Mouse (Mus musculus) liver, embryonic 12.5 days (tissue): Measurements from ENCODE around the gene Srek1ip1. TPM values are rescaled to one million over a fixed set of nuclear protein-coding genes. Genes with fewer than 3 reads are reported as not detected.

Source experiments
- ATAC-seq: fragments of 200-750 bp; cut with Nextera tagmentation; 2 replicates; pipeline ENCODE4 v1.8.0; 2017; ENCODE audit warnings: moderate number of reproducible peaks, mild to moderate bottlenecking, moderate library complexity
- H3K27ac ChIP-seq: fragments of 300-500 bp; sonication (generic); 2 replicates; pipeline ENCODE4 v1.5.1; 2016; ENCODE audit warnings: mild to moderate bottlenecking
- H3K27me3 ChIP-seq: fragments of 300-500 bp; sonication (generic); replicated peaks from 2 replicates; pipeline ENCODE4 v1.6.1; 2016; ENCODE audit warnings: mild to moderate bottlenecking, moderate library complexity
- H3K36me3 ChIP-seq: fragments of 300-500 bp; sonication (generic); 2 replicates; pipeline ENCODE4 v1.6.1; 2016; ENCODE audit warnings: mild to moderate bottlenecking, moderate library complexity
- H3K4me1 ChIP-seq: fragments of 300-500 bp; sonication (generic); 2 replicates; pipeline ENCODE4 v1.6.1; 2016
- H3K4me2 ChIP-seq: fragments of 300-500 bp; sonication (generic); 2 replicates; pipeline ENCODE4 v1.6.1; 2016; ENCODE audit warnings: mild to moderate bottlenecking, moderate library complexity
- H3K4me3 ChIP-seq: fragments of 300-500 bp; sonication (generic); 2 replicates; pipeline ENCODE4 v1.5.1; 2016; ENCODE audit warnings: mild to moderate bottlenecking, moderate library complexity
- H3K9ac ChIP-seq: fragments of 300-500 bp; sonication (generic); 2 replicates; pipeline ENCODE4 v1.6.1; 2016; ENCODE audit warnings: mild to moderate bottlenecking, moderate library complexity
- H3K9me3 ChIP-seq: fragments of 300-500 bp; sonication (generic); replicated peaks from 2 replicates; pipeline ENCODE4 v1.6.1; 2016; ENCODE audit warnings: mild to moderate bottlenecking, moderate library complexity
- WGBS: fragments of 180-500 bp; shearing (Covaris S2); methylation state at CpG from one replicate; pipeline ENCODE4 v1.1.7; 2016; ENCODE audit not compliant: insufficient replicate concordance; 5-methylcytosine and 5-hydroxymethylcytosine counted together
- polyA plus RNA-seq: library from polyadenylated mRNA; unstranded; fragments of >200 nt; fragmentation: Nextera tagmentation; extraction: Ambion mirVana; gene quantifications from 2 replicates; pipeline ENCODE4 v1.2.1, GENCODE M21; 2016

Gene Srek1ip1
- polyA plus RNA-seq, 1 experiment from 2014 or later = 10.9 TPM

GRCm38 (mm10) chr13:104863127-104863979 lies 71.1 kb downstream of the Srek1ip1 start, which contains the start of gene Shisal2b:
TSS of gene Shisal2b (minus strand) at chr13:104863893.
- no peaks in the 10 kb centered on the region for H3K36me3 ChIP-seq
- 5% methylated on average over 38 of the region's 38 CpGs for WGBS
- peaks cover 10% of the 10 kb centered on the region for H3K4me1 ChIP-seq
- H3K27me3 ChIP-seq = peaks cover 39% of the 10 kb centered on the region
- no peaks in the 10 kb centered on the region for H3K9me3 ChIP-seq
- peak; percentile 51 for ATAC-seq
- H3K27ac ChIP-seq = no peak within 1 kb of the TSS
- no peak within 1 kb of the TSS for H3K9ac ChIP-seq
- H3K4me3 ChIP-seq = peak within 1 kb of the TSS; percentile 48
- H3K4me2 ChIP-seq = peak within 1 kb of the TSS; percentile 72

GRCm38 (mm10) chr13:104866726-104867125 lies 74.4 kb downstream of the Srek1ip1 start:
- no peak overlapping the region for H3K27ac ChIP-seq
- 67% methylated on average over 5 of the region's 5 CpGs for WGBS

DNA sequence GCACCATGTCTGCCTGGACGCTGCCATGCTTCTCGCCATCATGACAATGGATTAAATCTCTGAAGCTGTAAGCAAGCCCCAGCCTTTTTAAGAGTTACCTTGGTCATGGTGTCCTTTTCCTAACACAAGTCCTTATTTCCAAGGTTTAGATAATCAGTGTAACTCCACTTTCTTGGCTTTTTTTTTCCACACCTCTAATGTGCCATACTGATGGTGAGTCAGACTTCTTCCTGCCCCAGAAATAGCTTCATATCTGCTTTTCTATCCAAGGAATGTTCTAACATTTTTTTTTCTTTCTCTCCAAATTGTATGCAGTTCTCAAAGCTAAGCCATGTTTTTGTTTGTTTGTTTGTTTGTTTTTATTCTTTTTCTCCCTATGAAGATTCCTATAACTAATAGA lies 77.6 kb downstream of the Srek1ip1 start:
- H3K9ac ChIP-seq = no peak overlapping the region
- no peak overlapping the region for H3K4me3 ChIP-seq
- no peaks in the 10 kb centered on the region for H3K4me1 ChIP-seq
- H3K36me3 ChIP-seq = no peaks in the 10 kb centered on the region
- H3K27ac ChIP-seq = no peak overlapping the region
- no peaks in the 10 kb centered on the region for H3K9me3 ChIP-seq
- ATAC-seq = no peak
- H3K27me3 ChIP-seq = peaks cover 6% of the 10 kb centered on the region; the same call in 1 of the 2 replicates
- no peak overlapping the region for H3K4me2 ChIP-seq
- WGBS = 68% methylated on average over 2 of the region's 2 CpGs

More at GRCm38 (mm10) chr13:104866726-104867125, 74.4 kb downstream of the Srek1ip1 start:
- Histone ChIP-seq H3K36me3 (no peaks in the 10 kb centered on the region), H3K9ac (no peak overlapping the region), H3K27me3 (peaks cover 37% of the 10 kb centered on the region), H3K4me1 (peaks cover 10% of the 10 kb centered on the region), H3K9me3 (no peaks in the 10 kb centered on the region), H3K4me3 (no peak overlapping the region), H3K4me2 (no peak overlapping the region)
- ATAC-seq = no peak

GRCm38 (mm10) chr13:104878508-104878907 lies 86.2 kb downstream of the Srek1ip1 start:
- no peaks in the 10 kb centered on the region for H3K36me3 ChIP-seq
- no peak overlapping the region for H3K9ac ChIP-seq
- ATAC-seq = no peak
- H3K27me3 ChIP-seq = no peaks in the 10 kb centered on the region
- WGBS = 35% methylated on average over 4 of the region's 4 CpGs
- peaks cover 3% of the 10 kb centered on the region for H3K4me1 ChIP-seq
- no peak overlapping the region for H3K27ac ChIP-seq
- H3K4me2 ChIP-seq = no peak overlapping the region
- H3K4me3 ChIP-seq = no peak overlapping the region
- no peaks in the 10 kb centered on the region for H3K9me3 ChIP-seq

DNA sequence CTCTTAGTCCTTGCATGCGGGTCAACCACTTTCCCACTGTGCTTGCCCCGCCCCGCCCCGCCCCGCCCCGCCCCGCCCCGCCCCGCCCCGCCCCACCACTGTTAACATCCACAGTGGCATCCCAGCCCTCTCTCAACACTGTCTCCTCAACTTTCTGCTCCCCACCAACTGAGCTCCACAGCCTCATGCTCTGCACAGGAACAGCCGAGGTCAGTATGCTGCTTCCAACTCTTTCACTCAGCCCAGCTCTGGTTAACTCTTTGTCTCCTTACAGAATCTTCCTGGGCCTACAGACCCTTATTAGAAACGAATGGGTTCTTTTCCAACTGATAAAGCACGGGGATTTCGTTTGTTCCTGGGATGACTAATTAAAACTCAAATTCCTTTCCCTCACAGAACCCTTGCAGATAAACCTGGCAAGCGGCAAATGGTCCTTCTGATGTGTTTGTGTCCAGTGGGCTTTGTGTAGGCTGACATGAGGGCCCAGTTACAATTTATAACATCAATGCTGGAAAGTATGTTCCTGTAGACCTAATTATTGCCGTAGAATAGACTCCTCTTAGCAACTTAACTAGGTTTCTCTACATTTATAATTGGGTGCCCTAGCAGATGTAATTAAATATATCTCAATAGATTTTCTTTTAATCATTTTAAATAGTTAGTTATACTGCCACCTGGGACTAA lies 91.4 kb downstream of the Srek1ip1 start:
- Histone ChIP-seq H3K4me2 (no peak overlapping the region), H3K36me3 (no peaks in the 10 kb centered on the region), H3K4me1 (peaks cover 5% of the 10 kb centered on the region), H3K27me3 (no peaks in the 10 kb centered on the region), H3K9ac (no peak overlapping the region), H3K9me3 (no peaks in the 10 kb centered on the region), H3K4me3 (no peak overlapping the region), H3K27ac (no peak overlapping the region)
- WGBS = 34% methylated on average over 16 of the region's 16 CpGs
- peak; percentile 21; the same call in 1 of the 2 replicates for ATAC-seq

DNA sequence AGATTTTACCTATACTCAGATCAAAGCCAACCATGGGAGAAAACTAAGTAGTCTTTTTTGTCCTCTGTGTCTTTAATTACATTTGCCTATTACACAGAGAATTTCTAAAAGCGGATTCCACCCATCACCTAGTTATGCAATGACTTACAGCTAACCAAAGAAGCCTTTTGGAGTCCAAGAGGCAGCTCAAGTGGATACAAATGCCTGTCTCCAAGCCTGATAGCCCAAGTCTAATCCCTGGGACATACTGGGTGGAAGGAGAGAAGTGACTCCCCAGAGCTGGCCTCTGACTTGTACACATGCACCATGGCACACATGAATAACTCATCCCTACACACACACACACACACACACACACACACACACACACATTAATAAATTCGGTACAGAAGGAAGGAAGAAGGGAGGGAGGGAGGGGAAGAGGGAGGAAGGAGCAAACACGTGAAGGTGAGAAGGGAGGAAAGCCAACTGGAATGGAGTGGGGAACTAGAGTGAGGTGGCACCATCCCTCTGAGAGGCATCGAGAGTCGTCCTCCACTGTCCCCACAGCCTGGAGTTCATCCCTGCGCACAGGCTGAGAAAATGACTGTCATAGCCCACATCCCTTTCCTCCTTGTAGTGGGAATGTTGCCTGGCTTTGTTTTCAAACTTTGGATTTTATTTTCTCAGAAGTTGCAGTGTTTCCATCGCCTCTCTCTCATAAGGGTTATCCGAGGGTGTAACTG lies 94.2 kb downstream of the Srek1ip1 start:
- H3K27ac ChIP-seq = no peak overlapping the region
- H3K27me3 ChIP-seq = no peaks in the 10 kb centered on the region
- no peak overlapping the region for H3K4me2 ChIP-seq
- WGBS = 56% methylated on average over 8 of the region's 8 CpGs
- no peak overlapping the region for H3K4me3 ChIP-seq
- H3K9me3 ChIP-seq = no peaks in the 10 kb centered on the region
- H3K9ac ChIP-seq = no peak overlapping the region
- no peaks in the 10 kb centered on the region for H3K36me3 ChIP-seq
- peaks cover 5% of the 10 kb centered on the region for H3K4me1 ChIP-seq
- no peak for ATAC-seq

Other genes starting within 250 kb of the Srek1ip1 start
- gene Cwc27, start 24.7 kb downstream of the Srek1ip1 start, polyA plus RNA-seq = 14.8 and 18.2 TPM in 2 replicates
- gene Shisal2b, start 71.4 kb downstream of the Srek1ip1 start, polyA plus RNA-seq = not detected in 2 replicates